Mouse (Mus musculus) spleen, adult 2 months (tissue): ENCODE results near the gene C1qtnf2. TPM values are rescaled to one million over a fixed set of nuclear protein-coding genes. Genes with fewer than 3 reads are reported as not detected.

Experiments used
- DNase-seq, 2 experiments: peaks; one replicate each; pipeline versions ENCODE4 v3.0.0 to v3.0.0-alpha.2; 2012 to 2021; ENCODE audit warnings: low spot score in 2 of 2, low read depth in 1 of 2
- H3K27ac ChIP-seq: fragments of 200-500 bp; 2 replicates; pipeline ENCODE4 v1.5.1; 2012; ENCODE audit warnings: low read length, inconsistent platforms; ENCODE audit not compliant: insufficient read depth
- H3K27me3 ChIP-seq: fragments of 200-500 bp; 2 replicates; pipeline ENCODE4 v1.6.1; 2012; ENCODE audit warnings: mild to moderate bottlenecking, moderate library complexity, low read length, inconsistent platforms; ENCODE audit not compliant: control insufficient read depth, insufficient read depth
- H3K36me3 ChIP-seq: fragments of 200-500 bp; 2 replicates; pipeline ENCODE4 v1.6.1; 2012; ENCODE audit warnings: mild to moderate bottlenecking, low read length, inconsistent platforms; ENCODE audit not compliant: control insufficient read depth, insufficient read depth
- H3K4me1 ChIP-seq: fragments of 200-500 bp; 2 replicates; pipeline ENCODE4 v1.6.1; 2011; ENCODE audit warnings: inconsistent platforms; ENCODE audit not compliant: control insufficient read depth, insufficient read depth, insufficient read length
- H3K4me3 ChIP-seq: fragments of 200-500 bp; 2 replicates; pipeline ENCODE4 v1.5.1; 2011; ENCODE audit warnings: mild to moderate bottlenecking, inconsistent platforms; ENCODE audit not compliant: insufficient read depth, insufficient read length; ENCODE audit errors: extremely low read depth
- CTCF ChIP-seq: fragments of 200-500 bp; IDR thresholded peaks from 2 replicates; pipeline ENCODE4 v1.5.1; 2011; ENCODE audit warnings: mild to moderate bottlenecking, inconsistent platforms; ENCODE audit not compliant: insufficient read depth, insufficient read length, insufficient replicate concordance; ENCODE audit errors: extremely low read depth
- POLR2A ChIP-seq: fragments of 200-500 bp; IDR thresholded peaks from 2 replicates; pipeline ENCODE4 v1.6.1; 2011; ENCODE audit warnings: low read depth, low read length, inconsistent platforms
- WGBS: fragments of 180-500 bp; shearing (Covaris S2); methylation state at CpG from one replicate; pipeline ENCODE4 v1.1.7; 2018; 5-methylcytosine and 5-hydroxymethylcytosine counted together
- polyA plus RNA-seq: library from polyadenylated mRNA; depleted of rRNA; stranded (reverse); fragments of >200 nt; gene quantifications from 2 replicates; pipeline ENCODE4 v1.2.3, GENCODE M21; 2012

C1qtnf2 gene
- polyA plus RNA-seq, 1 experiment, result 1.6 TPM

- Histone ChIP-seq H3K36me3 (no peaks in the 10 kb centered on the region), H3K27me3 (no peaks in the 10 kb centered on the region), H3K4me3 (no peak overlapping the region), H3K27ac (no peak overlapping the region), H3K4me1 (no peaks in the 10 kb centered on the region)
- no peak for DNase-seq
- TF ChIP-seq POLR2A (no peak), CTCF (no peak)
- 33% methylated on average over 3 of the region's 3 CpGs for WGBS
Measured at GRCm38 (mm10) chr11:43495532-43495931, 21.5 kb downstream of the C1qtnf2 start.

GRCm38 (mm10) chr11:43501256-43501655 is 27.2 kb downstream of the C1qtnf2 start:
- no peaks in the 10 kb centered on the region for H3K27me3 ChIP-seq
- H3K36me3 ChIP-seq, result no peaks in the 10 kb centered on the region
- H3K4me1 ChIP-seq, result no peaks in the 10 kb centered on the region
- 89% methylated on average over 6 of the region's 6 CpGs for WGBS
- DNase-seq, result no peak
- H3K4me3 ChIP-seq, result no peak overlapping the region
- no peak overlapping the region for H3K27ac ChIP-seq
- TF ChIP-seq POLR2A (no peak), CTCF (no peak)

GRCm38 (mm10) chr11:43505188-43505587 is 31.1 kb downstream of the C1qtnf2 start:
- no peak for TF ChIP-seq POLR2A
- no peak for TF ChIP-seq CTCF
- Histone ChIP-seq H3K4me1 (no peaks in the 10 kb centered on the region), H3K4me3 (no peak overlapping the region), H3K36me3 (no peaks in the 10 kb centered on the region), H3K27ac (no peak overlapping the region), H3K27me3 (no peaks in the 10 kb centered on the region)
- DNase-seq, result no peak
- WGBS, result 92% methylated on average over 7 of the region's 7 CpGs

GRCm38 (mm10) chr11:43507976-43508375 is 33.9 kb downstream of the C1qtnf2 start:
- Histone ChIP-seq H3K4me1 (no peaks in the 10 kb centered on the region), H3K36me3 (no peaks in the 10 kb centered on the region), H3K27me3 (no peaks in the 10 kb centered on the region), H3K4me3 (no peak overlapping the region), H3K27ac (no peak overlapping the region)
- no peak for DNase-seq
- no peak for TF ChIP-seq POLR2A
- TF ChIP-seq CTCF, result no peak
- WGBS, result 84% methylated on average over 6 of the region's 6 CpGs

GRCm38 (mm10) chr11:43509878-43510277 is 35.8 kb downstream of the C1qtnf2 start:
- Histone ChIP-seq H3K27ac (no peak overlapping the region), H3K27me3 (no peaks in the 10 kb centered on the region), H3K4me3 (no peak overlapping the region), H3K4me1 (no peaks in the 10 kb centered on the region), H3K36me3 (no peaks in the 10 kb centered on the region)
- 87% methylated on average over 5 of the region's 5 CpGs for WGBS
- TF ChIP-seq POLR2A (no peak), CTCF (no peak)
- DNase-seq, result no peak

GRCm38 (mm10) chr11:43512661-43513190 is 38.6 kb downstream of the C1qtnf2 start:
- H3K4me3 ChIP-seq, result no peak overlapping the region
- no peak for DNase-seq
- 69% methylated on average over 2 of the region's 2 CpGs for WGBS
- no peak for TF ChIP-seq CTCF
- no peak for TF ChIP-seq POLR2A
- no peak overlapping the region for H3K27ac ChIP-seq
- no peaks in the 10 kb centered on the region for H3K36me3 ChIP-seq
- H3K27me3 ChIP-seq, result no peaks in the 10 kb centered on the region
- no peaks in the 10 kb centered on the region for H3K4me1 ChIP-seq

- WGBS, result 65% methylated on average over 8 of the region's 8 CpGs
- TF ChIP-seq CTCF (peak; percentile 12; the same call in 1 of the 2 replicates), POLR2A (no peak)
- no peak for DNase-seq
- no peak overlapping the region for H3K4me3 ChIP-seq
- no peaks in the 10 kb centered on the region for H3K4me1 ChIP-seq
- no peaks in the 10 kb centered on the region for H3K36me3 ChIP-seq
- H3K27ac ChIP-seq, result no peak overlapping the region
- no peaks in the 10 kb centered on the region for H3K27me3 ChIP-seq
Measured at GRCm38 (mm10) chr11:43516344-43517021, 42.4 kb downstream of the C1qtnf2 start.
